Mouse (Mus musculus) stomach, postnatal 0 days (tissue): ENCODE measurements at regions not wholly inside any gene's neighbourhood (a gene's known extent, or its start where the extent isn't known, plus 50 kb on each side); places are given as distances from the start of the nearest gene placed in this dataset.

Experiments used
- CTCF ChIP-seq: IDR thresholded peaks from 2 replicates; pipeline ENCODE4 v1.5.1; 2016; ENCODE audit warnings: antibody characterized with exemption, low read depth, mild to moderate bottlenecking, moderate library complexity
- EP300 ChIP-seq: optimal IDR thresholded peaks from 2 replicates; pipeline ENCODE3; 2016; ENCODE audit warnings: antibody characterized with exemption

DNA sequence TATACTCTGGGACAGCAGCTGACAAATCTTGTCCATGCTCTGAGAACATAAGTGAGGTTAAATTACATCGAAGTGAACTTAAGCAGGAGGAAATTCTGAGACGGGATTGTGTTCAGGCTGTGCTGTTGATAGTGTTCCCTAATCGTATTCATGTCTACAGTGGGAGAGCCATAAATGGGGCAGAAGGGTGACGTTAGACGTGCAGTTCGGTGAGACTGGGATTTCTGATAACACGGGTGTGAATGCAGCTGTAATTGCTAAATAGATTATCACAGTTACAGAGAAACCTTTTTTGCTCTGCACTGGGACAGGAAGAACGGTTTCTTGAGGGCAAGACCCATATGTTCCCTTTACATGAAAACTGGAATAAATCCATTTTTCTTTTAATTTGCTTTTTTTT, 88.9 kb downstream of the Gm13691 start:
- TF ChIP-seq CTCF: no peak
- no peak for TF ChIP-seq EP300
